Mouse (Mus musculus): ENCODE data around the gene Cfap20.

DNA sequence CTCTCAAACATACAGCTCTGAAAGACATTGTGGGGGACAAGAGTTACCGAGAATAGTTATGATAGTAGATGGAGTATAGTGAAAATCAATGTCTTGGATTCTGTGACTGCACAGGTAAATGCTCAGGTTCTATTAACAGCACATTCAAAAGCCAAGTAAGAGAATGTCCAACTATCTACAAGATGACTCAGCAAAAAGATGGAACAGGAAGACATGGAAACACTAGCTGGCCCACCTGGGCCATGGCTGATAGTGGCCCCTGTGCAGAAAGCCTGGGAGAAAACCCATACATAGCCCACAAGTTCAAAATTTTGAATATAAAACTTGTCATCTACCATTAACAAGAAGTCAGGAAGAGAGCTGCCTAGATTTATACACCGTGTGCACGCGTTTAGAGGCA is 35.3 kb upstream of the Cfap20 start:
- TF ChIP-seq MAX (IDR thresholded peaks at IDR 0.05) (no peak), USF1 (IDR thresholded peaks at IDR 0.05; ENCODE audit: low read depth) (no peak), CTCF (IDR thresholded peaks at IDR 0.05; ENCODE audit: control insufficient read depth, insufficient read depth, insufficient read length) (no peak), MYOG (IDR thresholded peaks at IDR 0.05; ENCODE audit: control insufficient read depth, extremely low read depth, insufficient read length) (no peak)

All from C2C12 (cell line).